Mouse (Mus musculus): Measurements from ENCODE around the gene Abhd5. TPM values are rescaled to one million over a fixed set of nuclear protein-coding genes. Genes with fewer than 3 reads are reported as not detected.
"Not testable (repeated sequence)": the region's sequence is repeated elsewhere in the genome, so short reads cannot be mapped to it uniquely, and the experiment has no call there.

Gene Abhd5
- total RNA-seq (2021): 10 to 100 TPM; 19.6 to 20.9 TPM

- peak; percentile 93 to 95 for DNase-seq (ENCODE audit: low spot score in 2 of 2)
- intact Hi-C loops (cut with DNase I): loop anchor here (2.0 to 5.0 kb wide), 2 partner anchors 107 to 221 kb away; no protein-coding TSS in a partner anchor
These were observed at the start of gene Abhd5 for GRCm38 (mm10) chr9:122351303-122352024. Gene Abhd5 (plus strand): TSS chr9:122351608.

GRCm38 (mm10) chr9:122305302-122305701 is 46.1 kb upstream of the Abhd5 start:
- intact Hi-C loops (cut with DNase I): no loop called here

GRCm38 (mm10) chr9:122309013-122309980 is 42.1 kb upstream of the Abhd5 start:
- DNase-seq (ENCODE audit: low spot score in 2 of 2): no peak
- intact Hi-C loops (cut with DNase I): no loop called here

More at GRCm38 (mm10) chr9:122305302-122305701, 46.1 kb upstream of the Abhd5 start:
- DNase-seq (ENCODE audit: low spot score in 2 of 2): no peak

- peak; percentile 78 to 85 for DNase-seq (ENCODE audit: low spot score in 2 of 2)
- intact Hi-C loops (cut with DNase I): loop anchor here (1.0 kb wide), 1 partner anchor 63 kb away; no protein-coding TSS in a partner anchor
These were observed 40.8 kb upstream of the Abhd5 start for GRCm38 (mm10) chr9:122310613-122311049.

- no peak for DNase-seq (ENCODE audit: low spot score in 2 of 2)
- intact Hi-C loops (cut with DNase I): no loop called here
These were observed 40.2 kb upstream of the Abhd5 start for GRCm38 (mm10) chr9:122311051-122311760.

GRCm38 (mm10) chr9:122312296-122312990 is 39.0 kb upstream of the Abhd5 start:
- intact Hi-C loops (cut with DNase I): no loop called here
- no peak for DNase-seq (ENCODE audit: low spot score in 2 of 2)

- intact Hi-C loops (cut with DNase I); DNase-seq (ENCODE audit: low spot score in 2 of 2): not testable (repeated sequence)
These were observed 38.3 kb upstream of the Abhd5 start for GRCm38 (mm10) chr9:122313128-122313527.

- DNase-seq (ENCODE audit: low spot score in 2 of 2): no peak
- intact Hi-C loops (cut with DNase I): no loop called here
These were observed 37.0 kb upstream of the Abhd5 start for GRCm38 (mm10) chr9:122314386-122314785.

- no peak for DNase-seq (ENCODE audit: low spot score in 2 of 2)
- intact Hi-C loops (cut with DNase I): no loop called here
These were observed 36.5 kb upstream of the Abhd5 start for GRCm38 (mm10) chr9:122314942-122315341.

- DNase-seq (ENCODE audit: low spot score in 2 of 2): no peak
- intact Hi-C loops (cut with DNase I): no loop called here
These were observed 35.9 kb upstream of the Abhd5 start for GRCm38 (mm10) chr9:122315501-122315900.

- DNase-seq (ENCODE audit: low spot score in 2 of 2): no peak
- intact Hi-C loops (cut with DNase I): no loop called here
These were observed 34.8 kb upstream of the Abhd5 start for GRCm38 (mm10) chr9:122316562-122316961.

GRCm38 (mm10) chr9:122320626-122321025 is 30.8 kb upstream of the Abhd5 start:
- no peak for DNase-seq (ENCODE audit: low spot score in 2 of 2)
- intact Hi-C loops (cut with DNase I): no loop called here

- no peak for DNase-seq (ENCODE audit: low spot score in 2 of 2)
- intact Hi-C loops (cut with DNase I): no loop called here
These were observed 29.1 kb upstream of the Abhd5 start for GRCm38 (mm10) chr9:122322356-122322755.

- no peak for DNase-seq (ENCODE audit: low spot score in 2 of 2)
- intact Hi-C loops (cut with DNase I): no loop called here
These were observed 25.4 kb upstream of the Abhd5 start for GRCm38 (mm10) chr9:122325996-122326395.

- intact Hi-C loops (cut with DNase I): no loop called here
- DNase-seq (ENCODE audit: low spot score in 2 of 2): no peak
These were observed 23.2 kb upstream of the Abhd5 start for GRCm38 (mm10) chr9:122328199-122328598.

- DNase-seq (ENCODE audit: low spot score in 2 of 2): no peak
- intact Hi-C loops (cut with DNase I): no loop called here
These were observed 14.7 kb upstream of the Abhd5 start for GRCm38 (mm10) chr9:122336677-122337076.

- no peak for DNase-seq (ENCODE audit: low spot score in 2 of 2)
- intact Hi-C loops (cut with DNase I): no loop called here
These were observed 13.9 kb upstream of the Abhd5 start for GRCm38 (mm10) chr9:122337510-122337931.

GRCm38 (mm10) chr9:122339972-122340371 is 11.4 kb upstream of the Abhd5 start:
- intact Hi-C loops (cut with DNase I): no loop called here
- no peak for DNase-seq (ENCODE audit: low spot score in 2 of 2)

- DNase-seq (ENCODE audit: low spot score in 2 of 2): no peak
- intact Hi-C loops (cut with DNase I): no loop called here
These were observed 8.0 kb upstream of the Abhd5 start for GRCm38 (mm10) chr9:122343399-122343798.
